Mouse (Mus musculus) urinary bladder, adult 18-20 months (tissue): ENCODE results near the gene Ccdc155.

Experiments
- DNase-seq, 2 experiments: peaks; one replicate each; pipeline ENCODE4 v3.0.0; 2022; ENCODE audit warnings: low spot score in 2 of 2, mixed read lengths in 2 of 2

Gene Ccdc155

GRCm38 (mm10) chr7:45226421-45226820, 21.7 kb upstream of the Ccdc155 start:
- no peak for DNase-seq

DNA sequence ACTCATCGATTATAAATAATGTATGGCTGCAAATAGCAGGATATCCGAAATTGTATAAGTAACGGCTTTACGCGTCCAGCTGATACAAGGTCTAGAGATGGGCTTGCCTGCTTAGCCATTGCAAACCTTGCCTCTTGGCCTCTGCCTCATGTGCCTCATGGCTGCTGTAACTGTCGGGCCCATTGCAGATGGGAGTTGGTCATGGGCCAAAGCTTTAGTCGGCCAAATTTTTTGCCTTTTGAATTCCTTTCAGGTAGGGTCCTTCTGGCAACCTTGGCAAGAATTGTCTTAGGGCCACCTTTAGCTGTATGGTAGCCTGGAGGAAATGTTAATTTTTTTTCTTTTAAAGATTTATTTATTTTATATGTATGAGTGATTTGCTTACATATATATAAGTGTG, 20.1 kb upstream of the Ccdc155 start:
- no peak for DNase-seq

DNA sequence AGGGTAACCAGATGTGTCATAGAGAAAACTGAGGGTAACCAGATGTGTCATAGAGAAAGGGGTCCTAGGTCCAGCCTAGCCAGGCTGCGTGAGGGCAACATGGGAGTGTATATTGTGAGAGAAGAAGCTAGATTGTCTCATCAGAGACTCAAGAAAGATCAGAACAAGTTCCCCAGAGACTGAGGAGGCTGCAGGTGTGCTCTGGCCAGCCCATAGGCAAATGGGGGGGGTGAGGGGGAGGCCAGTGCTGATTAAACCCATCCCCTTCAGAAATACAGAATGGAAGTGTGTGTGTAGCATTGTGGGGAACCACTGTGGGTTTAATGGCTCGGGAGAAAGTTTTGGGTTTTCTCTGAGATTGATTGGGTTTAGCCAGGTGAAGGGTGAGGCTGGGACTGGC, 17.0 kb upstream of the Ccdc155 start:
- DNase-seq: no peak

DNA sequence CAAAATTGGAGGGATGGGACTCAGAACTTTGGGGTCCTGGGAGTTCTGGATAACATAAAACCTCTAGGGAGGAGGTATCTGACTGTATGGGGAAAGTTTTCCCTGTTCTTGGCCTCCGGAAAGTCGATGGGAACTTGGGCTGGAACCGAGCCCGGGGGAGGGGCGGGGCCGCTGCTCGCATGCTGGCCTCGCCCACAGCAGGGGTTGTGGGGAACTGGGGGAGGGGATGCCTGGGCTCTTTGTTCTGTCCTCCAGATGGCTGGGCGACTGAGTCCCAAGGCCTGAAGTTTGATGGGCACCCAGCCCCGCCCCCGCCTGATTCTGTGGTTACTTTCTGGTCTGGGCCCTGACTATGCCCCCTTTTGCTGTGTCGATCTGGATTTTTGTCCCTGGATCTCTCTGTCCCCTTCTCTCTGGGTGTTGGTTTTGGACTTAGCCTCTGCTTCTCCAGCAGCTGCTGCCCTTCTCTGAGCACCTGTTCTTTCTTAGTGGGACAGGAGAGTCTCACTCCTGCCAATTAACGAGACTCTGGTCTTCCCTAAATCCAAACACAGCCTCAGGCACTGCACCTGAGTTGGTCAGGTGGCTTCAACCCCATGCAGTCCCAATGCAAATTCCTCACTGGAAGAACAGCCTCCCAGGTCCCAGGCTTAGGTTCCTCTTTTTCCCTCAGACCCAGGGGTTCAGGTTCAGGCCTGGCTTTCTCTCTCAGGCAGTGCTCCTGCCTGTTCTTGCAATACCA, 11.9 kb upstream of the Ccdc155 start:
- no peak for DNase-seq

- DNase-seq: no peak
Measured at GRCm38 (mm10) chr7:45215673-45216441, 11.2 kb upstream of the Ccdc155 start, which contains the start of gene Tead2. Gene Tead2, plus strand, starts transcription at chr7:45215753.

DNA sequence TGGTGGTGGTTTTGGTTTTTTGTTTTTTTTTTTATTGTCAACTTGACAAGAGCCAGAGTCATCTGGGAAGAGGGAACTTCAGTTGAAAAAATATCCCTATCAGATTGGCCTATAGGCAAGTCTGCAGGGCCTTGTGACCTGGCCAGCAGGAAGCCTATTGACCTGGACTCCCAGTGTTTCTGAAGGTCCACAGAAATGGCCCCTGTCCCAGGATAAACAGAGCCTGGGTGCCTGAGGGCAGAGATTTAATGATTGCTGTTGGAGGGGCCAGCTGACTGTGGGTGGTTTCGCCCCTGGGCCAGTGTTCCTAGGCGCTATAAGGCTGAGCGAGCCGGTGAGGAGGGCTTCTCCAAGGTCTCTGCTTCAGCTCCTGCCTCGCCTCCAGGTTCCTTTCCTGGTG, 9.0 kb upstream of the Ccdc155 start:
- DNase-seq: no peak

GRCm38 (mm10) chr7:45212356-45212755, 7.7 kb upstream of the Ccdc155 start:
- no peak for DNase-seq

DNA sequence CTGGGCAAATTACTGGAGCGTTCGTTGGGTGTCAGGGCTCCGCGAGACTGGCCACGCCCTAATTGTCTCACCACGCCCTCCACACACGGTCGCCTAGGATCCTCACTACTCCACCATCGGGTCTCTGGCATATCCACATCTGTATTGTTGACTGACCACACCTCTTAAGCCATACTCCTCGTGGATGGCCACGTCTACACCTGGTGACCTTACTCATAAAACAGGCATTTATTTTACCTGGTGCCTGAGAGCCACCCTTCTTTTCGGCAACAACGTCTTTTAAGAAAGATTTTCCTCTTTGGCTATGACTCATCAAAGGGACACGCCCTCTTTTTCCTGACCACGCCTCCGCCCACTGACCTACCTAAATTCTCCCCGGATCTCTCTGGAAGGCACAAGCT, 7.2 kb upstream of the Ccdc155 start, which contains the start of gene Dkkl1:
Dkkl1 (minus strand) TSS at position 297 of the 401 bp plus-strand sequence.
- no peak for DNase-seq

GRCm38 (mm10) chr7:45211070-45211469, 6.4 kb upstream of the Ccdc155 start:
- no peak for DNase-seq

DNA sequence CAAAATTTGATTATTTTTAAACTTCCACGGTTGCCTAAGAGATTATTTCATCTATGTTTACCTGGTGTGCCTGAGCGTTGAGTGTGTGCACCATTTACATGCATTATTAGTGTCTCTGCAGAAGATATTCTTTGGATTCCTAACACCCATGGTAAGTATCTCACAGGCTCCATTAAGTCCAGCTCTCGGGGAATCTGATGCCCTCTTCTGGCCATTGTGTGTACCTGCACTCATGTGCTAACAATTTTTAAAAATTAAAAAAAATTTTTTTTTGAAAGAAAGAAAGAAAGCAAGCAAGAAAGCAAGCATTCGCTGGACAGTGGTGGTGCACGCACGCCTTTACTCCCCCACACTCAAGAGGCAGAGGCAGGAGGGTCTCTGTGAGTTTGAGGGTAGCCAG, 3.6 kb upstream of the Ccdc155 start:
- no peak for DNase-seq

DNA sequence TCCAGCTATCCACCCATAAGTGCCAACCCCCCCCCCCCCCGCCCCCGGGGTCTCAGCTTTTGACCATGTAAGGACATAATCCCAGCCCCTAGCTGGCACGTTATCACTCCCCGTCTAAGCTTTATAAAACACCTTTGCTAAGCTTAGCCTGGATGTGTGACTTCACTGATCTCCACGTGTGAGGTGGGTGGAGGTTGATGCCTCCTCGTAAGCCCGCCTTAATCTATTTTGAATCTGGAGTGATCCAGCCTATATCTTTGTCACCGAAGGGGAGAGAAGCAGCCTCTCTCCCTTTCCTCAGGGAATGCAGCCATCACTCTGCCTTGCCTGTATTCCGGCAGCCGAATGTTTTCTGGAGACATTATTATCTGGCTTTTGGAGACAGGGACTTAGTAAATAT, 2.0 kb downstream of the Ccdc155 start:
- DNase-seq: no peak

DNA sequence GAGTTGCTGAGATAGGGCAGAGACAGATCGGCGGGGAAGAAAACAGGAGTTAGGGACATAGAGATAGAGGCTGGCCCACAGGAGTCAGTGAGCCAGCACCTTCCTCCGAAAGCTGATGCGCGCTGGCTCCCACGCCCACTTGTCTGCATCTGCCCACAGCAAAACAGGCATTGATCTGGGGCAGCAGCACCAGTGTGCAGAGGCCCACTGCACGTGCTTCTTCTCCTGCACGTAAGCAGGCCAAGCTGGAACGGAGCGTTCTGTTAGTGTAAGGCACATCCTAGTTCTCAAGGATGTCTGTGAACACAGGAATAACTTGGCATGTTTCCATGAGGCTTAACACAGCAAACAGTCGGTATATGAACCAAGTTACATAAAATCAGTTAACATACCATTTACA, 5.7 kb downstream of the Ccdc155 start:
- DNase-seq: no peak

GRCm38 (mm10) chr7:45198435-45198834, 6.3 kb downstream of the Ccdc155 start:
- DNase-seq: peak; percentile 39 to 58

GRCm38 (mm10) chr7:45196994-45197393, 7.7 kb downstream of the Ccdc155 start:
- DNase-seq: no peak

- DNase-seq: no peak
Measured at GRCm38 (mm10) chr7:45196176-45196535, 8.5 kb downstream of the Ccdc155 start.

- DNase-seq: no peak
Measured at GRCm38 (mm10) chr7:45195341-45196175, 9.1 kb downstream of the Ccdc155 start.

- DNase-seq: no peak
Measured at GRCm38 (mm10) chr7:45193871-45194785, 10.6 kb downstream of the Ccdc155 start.

DNA sequence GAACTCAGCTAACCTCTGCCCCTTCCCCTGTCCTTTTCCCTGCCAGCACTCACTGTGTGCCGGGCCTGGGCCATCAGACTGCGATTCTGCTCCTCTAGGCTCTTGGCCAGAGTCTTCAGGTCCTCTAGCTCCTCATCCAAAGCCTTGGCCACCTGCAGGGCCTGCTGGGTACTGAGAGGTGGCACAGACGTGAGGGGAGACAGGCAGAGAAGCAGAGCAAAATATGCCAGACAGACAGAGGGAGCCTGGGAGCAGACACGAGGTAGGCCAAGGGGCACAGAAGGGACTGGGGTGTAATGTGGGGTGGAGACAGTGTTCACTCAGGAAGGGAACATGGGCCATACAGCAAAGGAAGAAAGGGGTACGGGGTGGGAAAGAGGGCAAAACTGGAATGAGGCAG, 11.3 kb downstream of the Ccdc155 start:
- DNase-seq: no peak

GRCm38 (mm10) chr7:45192585-45193310, 11.9 kb downstream of the Ccdc155 start:
- DNase-seq: no peak

GRCm38 (mm10) chr7:45191803-45192363, 12.8 kb downstream of the Ccdc155 start:
- no peak for DNase-seq
